Mouse (Mus musculus) lung, postnatal 0 days (tissue): ENCODE results near the gene Nab2. TPM values are rescaled to one million over a fixed set of nuclear protein-coding genes. Genes with fewer than 3 reads are reported as not detected.

Experiments used
- ATAC-seq: fragments of 200-750 bp; cut with Nextera tagmentation; 2 replicates; pipeline ENCODE4 v1.8.0; 2017; ENCODE audit warnings: moderate library complexity
- DNase-seq: peaks from one replicate; pipeline ENCODE4 v3.0.0-alpha.2; 2016; ENCODE audit warnings: low spot score
- H3K27ac ChIP-seq: fragments of 300-500 bp; sonication (generic); 2 replicates; pipeline ENCODE4 v1.5.1; 2014; ENCODE audit warnings: antibody characterized with exemption, mild to moderate bottlenecking, low read length, mixed read lengths
- H3K27me3 ChIP-seq: fragments of 300-500 bp; sonication (generic); replicated peaks from 2 replicates; pipeline ENCODE4 v1.6.1; 2014; ENCODE audit warnings: low read length, mixed read lengths; ENCODE audit not compliant: insufficient read depth
- H3K36me3 ChIP-seq: fragments of 300-500 bp; sonication (generic); 2 replicates; pipeline ENCODE4 v1.6.1; 2014; ENCODE audit warnings: low read length, mixed read lengths; ENCODE audit not compliant: insufficient read depth
- H3K4me1 ChIP-seq: fragments of 300-500 bp; sonication (generic); 2 replicates; pipeline ENCODE4 v1.6.1; 2014; ENCODE audit warnings: antibody characterized with exemption, low read depth, low read length, mixed read lengths; ENCODE audit not compliant: insufficient read depth
- H3K4me2 ChIP-seq: fragments of 300-500 bp; sonication (generic); replicated peaks from 2 replicates; pipeline ENCODE4 v1.6.1; 2014; ENCODE audit warnings: low read depth, mild to moderate bottlenecking, low read length, moderate library complexity, mixed read lengths
- H3K4me3 ChIP-seq: fragments of 300-500 bp; sonication (generic); 2 replicates; pipeline ENCODE4 v1.5.1; 2014; ENCODE audit warnings: low read depth, low read length
- H3K9ac ChIP-seq: fragments of 300-500 bp; sonication (generic); replicated peaks from 2 replicates; pipeline ENCODE4 v1.6.1; 2014; ENCODE audit warnings: low read depth, mild to moderate bottlenecking
- H3K9me3 ChIP-seq: fragments of 300-500 bp; sonication (generic); 2 replicates; pipeline ENCODE4 v1.6.1; 2016; ENCODE audit warnings: low read length, mixed read lengths
- CTCF ChIP-seq: IDR thresholded peaks from 2 replicates; pipeline ENCODE4 v1.5.1; 2016; ENCODE audit warnings: antibody characterized with exemption, mild to moderate bottlenecking
- EP300 ChIP-seq: IDR thresholded peaks from 2 replicates; pipeline ENCODE4 v1.6.1; 2016; ENCODE audit warnings: antibody characterized with exemption, mild to moderate bottlenecking, control low read depth
- WGBS: fragments of 180-500 bp; shearing (Covaris S2); extraction: QIAGEN DNeasy Blood & Tissue Kit; methylation state at CpG from one replicate; pipeline ENCODE4 v1.1.7; 2014; 5-methylcytosine and 5-hydroxymethylcytosine counted together
- polyA plus RNA-seq: library from polyadenylated mRNA; unstranded; fragments of >200 nt; fragmentation: Nextera tagmentation; extraction: Ambion mirVana; gene quantifications from 2 replicates; pipeline ENCODE4 v1.2.1, GENCODE M21; 2015

Gene Nab2
- polyA plus RNA-seq, 1 experiment from 2014 or later = 8.4 TPM

GRCm38 (mm10) chr10:127674794-127675522 lies 6.6 kb upstream of the Nab2 start:
- no peak overlapping the region for H3K4me3 ChIP-seq
- peak; percentile 98 for DNase-seq
- H3K4me1 ChIP-seq = peaks cover 5% of the 10 kb centered on the region; the same call in 1 of the 2 replicates
- H3K27me3 ChIP-seq = no peaks in the 10 kb centered on the region
- H3K27ac ChIP-seq = peak overlapping the region; percentile 59
- TF ChIP-seq EP300 = no peak
- peak; percentile 100 for TF ChIP-seq CTCF
- no peak overlapping the region for H3K9ac ChIP-seq
- H3K36me3 ChIP-seq = no peaks in the 10 kb centered on the region
- WGBS = 77% methylated on average over 8 of the region's 8 CpGs
- no peaks in the 10 kb centered on the region for H3K9me3 ChIP-seq
- 0 out of 2 replicates have a peak overlapping the region, but pooled peaks have one; percentile 3 for H3K4me2 ChIP-seq
- ATAC-seq = peak; percentile 58

GRCm38 (mm10) chr10:127674046-127674655 lies 5.8 kb upstream of the Nab2 start:
- Histone ChIP-seq H3K36me3 (no peaks in the 10 kb centered on the region), H3K27ac (no peak overlapping the region), H3K4me1 (peaks cover 7% of the 10 kb centered on the region; the same call in 1 of the 2 replicates), H3K9me3 (no peaks in the 10 kb centered on the region), H3K27me3 (no peaks in the 10 kb centered on the region), H3K4me2 (no peak overlapping the region), H3K4me3 (no peak overlapping the region), H3K9ac (no peak overlapping the region)
- no peak for ATAC-seq
- 90% methylated on average over 6 of the region's 6 CpGs for WGBS
- DNase-seq = no peak
- TF ChIP-seq EP300 (no peak), CTCF (no peak)

- H3K9ac ChIP-seq = no peak overlapping the region
- 40% methylated on average over 2 of the region's 2 CpGs for WGBS
- peaks cover 5% of the 10 kb centered on the region; the same call in 1 of the 2 replicates for H3K4me1 ChIP-seq
- no peak for ATAC-seq
- no peaks in the 10 kb centered on the region for H3K27me3 ChIP-seq
- H3K36me3 ChIP-seq = no peaks in the 10 kb centered on the region
- H3K27ac ChIP-seq = no peak overlapping the region
- DNase-seq = no peak
- no peaks in the 10 kb centered on the region for H3K9me3 ChIP-seq
- TF ChIP-seq CTCF (peak; percentile 75), EP300 (no peak)
- H3K4me3 ChIP-seq = no peak overlapping the region
- no peak overlapping the region for H3K4me2 ChIP-seq
Measured at GRCm38 (mm10) chr10:127671276-127671675, 2.9 kb upstream of the Nab2 start.

- Histone ChIP-seq H3K9ac (no peak overlapping the region), H3K4me3 (no peak overlapping the region), H3K27me3 (no peaks in the 10 kb centered on the region), H3K36me3 (no peaks in the 10 kb centered on the region), H3K27ac (no peak overlapping the region), H3K4me1 (peaks cover 9% of the 10 kb centered on the region; the same call in 1 of the 2 replicates), H3K9me3 (no peaks in the 10 kb centered on the region), H3K4me2 (no peak overlapping the region)
- ATAC-seq (no peak), DNase-seq (no peak)
- TF ChIP-seq CTCF (no peak; the same call in 1 of the 2 replicates), EP300 (no peak)
- 64% methylated on average over 2 of the region's 2 CpGs for WGBS
Measured at GRCm38 (mm10) chr10:127670185-127670584, 1.8 kb upstream of the Nab2 start.

GRCm38 (mm10) chr10:127669170-127669569 lies 802 bp upstream of the Nab2 start:
- H3K9me3 ChIP-seq = no peaks in the 10 kb centered on the region
- no peak overlapping the region for H3K9ac ChIP-seq
- WGBS = 9% methylated on average over 7 of the region's 7 CpGs
- H3K27ac ChIP-seq = peak overlapping the region; percentile 99
- H3K4me2 ChIP-seq = peak overlapping the region; percentile 85
- ATAC-seq (no peak), DNase-seq (peak; percentile 64)
- 0 out of 2 replicates have a peak, but pooled peaks cover under 1% of the 10 kb centered on the region for H3K36me3 ChIP-seq
- TF ChIP-seq CTCF (no peak), EP300 (no peak)
- peak overlapping the region; percentile 70 for H3K4me3 ChIP-seq
- H3K4me1 ChIP-seq = peaks cover 16% of the 10 kb centered on the region; the same call in 1 of the 2 replicates
- no peaks in the 10 kb centered on the region for H3K27me3 ChIP-seq

- WGBS = 2% methylated on average over 35 of the region's 35 CpGs
- Histone ChIP-seq H3K36me3 (0 out of 2 replicates have a peak, but pooled peaks cover 5% of the 10 kb centered on the region), H3K27ac (peak overlapping the region; percentile 99), H3K4me3 (peak overlapping the region; percentile 70), H3K27me3 (no peaks in the 10 kb centered on the region), H3K4me1 (peaks cover 28% of the 10 kb centered on the region), H3K4me2 (peak overlapping the region; percentile 85), H3K9me3 (no peaks in the 10 kb centered on the region), H3K9ac (peak overlapping the region; percentile 48)
- peak; percentile 80 for ATAC-seq
- peak; percentile 98 for DNase-seq
- TF ChIP-seq CTCF = no peak; the same call in 1 of the 2 replicates
- TF ChIP-seq EP300 = peak; percentile 72
Measured at GRCm38 (mm10) chr10:127667269-127668092, 887 bp downstream of the Nab2 start.
